Mouse (Mus musculus): Measurements from ENCODE around the gene Slc36a2.

- TF ChIP-seq CTCF (IDR thresholded peaks at IDR 0.05; ENCODE audit: low read depth, low read length), result no peak
- TF ChIP-seq POLR2A (IDR thresholded peaks at IDR 0.05; ENCODE audit: extremely low read depth, insufficient read depth, low read length), result no peak
Measured at GRCm38 (mm10) chr11:55128411-55128810, 56.5 kb downstream of the Slc36a2 start.
